Mouse (Mus musculus) gastrocnemius, postnatal 10 days (tissue): ENCODE data around the gene Ift81. TPM values are rescaled to one million over a fixed set of nuclear protein-coding genes. Genes with fewer than 3 reads are reported as not detected.

ENCODE experiments used
- DNase-seq: peaks from one replicate; pipeline ENCODE4 v3.0.0; 2021; ENCODE audit warnings: mixed read lengths
- total RNA-seq, 2 experiments: library from RNA; stranded (reverse); gene quantifications; 2 replicates each; pipeline ENCODE4 v1.2.3; 2021

Gene Ift81
- total RNA-seq, 2 experiments from 2014 or later = 7.0 to 7.9 TPM

- DNase-seq = no peak
These were observed 66.5 kb downstream of the Ift81 start for GRCm38 (mm10) chr5:122547810-122548209.

DNA sequence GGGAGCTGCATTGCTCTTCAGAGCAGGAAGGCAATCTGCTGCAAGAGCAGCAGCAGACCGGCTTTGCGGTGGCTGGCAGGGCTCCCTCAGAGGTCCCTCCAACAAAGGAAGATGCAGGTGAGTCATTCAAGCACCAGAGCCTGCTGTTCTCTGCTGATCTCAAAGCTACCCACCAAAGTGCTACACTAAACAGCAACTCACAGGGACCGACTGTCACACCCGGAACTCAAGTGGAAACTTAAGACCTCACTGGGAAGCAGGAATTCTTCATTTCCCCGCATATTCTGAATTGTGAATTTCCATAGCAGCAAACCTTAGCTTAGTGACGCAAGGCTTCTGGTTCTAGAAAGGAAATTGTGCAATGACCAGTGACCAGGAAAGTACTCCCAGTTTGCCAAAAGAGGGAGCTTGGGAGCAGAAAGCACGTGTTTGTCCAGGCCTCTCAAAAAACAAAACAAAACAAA, 67.0 kb downstream of the Ift81 start:
- DNase-seq = no peak

GRCm38 (mm10) chr5:122543392-122543791, 70.9 kb downstream of the Ift81 start:
- DNase-seq = no peak

DNA sequence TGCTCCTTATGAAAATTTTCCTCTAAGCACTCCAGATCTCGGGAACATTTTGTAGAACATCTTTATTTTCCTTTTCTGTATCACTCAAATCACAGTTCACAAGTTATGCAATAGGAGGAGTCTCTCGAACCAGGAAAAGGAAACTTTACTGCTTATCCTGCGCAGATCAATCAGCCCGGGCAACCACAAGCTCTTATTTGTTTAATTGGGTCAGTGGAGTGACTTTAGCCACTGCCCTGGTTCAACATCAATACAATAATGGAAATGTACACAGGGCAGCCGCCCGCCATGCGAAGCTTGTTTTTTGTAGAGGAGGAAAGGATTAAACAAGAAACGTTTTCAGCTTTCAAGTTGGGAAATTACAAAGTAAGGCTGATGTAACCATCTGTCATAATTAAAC, 72.4 kb downstream of the Ift81 start:
- DNase-seq = no peak

- no peak for DNase-seq
These were observed 76.2 kb downstream of the Ift81 start for GRCm38 (mm10) chr5:122538077-122538476.

- no peak for DNase-seq
These were observed 76.7 kb downstream of the Ift81 start for GRCm38 (mm10) chr5:122537654-122538053.

- no peak for DNase-seq
These were observed 80.4 kb downstream of the Ift81 start for GRCm38 (mm10) chr5:122533884-122534283.

GRCm38 (mm10) chr5:122529913-122530604, 84.3 kb downstream of the Ift81 start:
- DNase-seq = no peak

DNA sequence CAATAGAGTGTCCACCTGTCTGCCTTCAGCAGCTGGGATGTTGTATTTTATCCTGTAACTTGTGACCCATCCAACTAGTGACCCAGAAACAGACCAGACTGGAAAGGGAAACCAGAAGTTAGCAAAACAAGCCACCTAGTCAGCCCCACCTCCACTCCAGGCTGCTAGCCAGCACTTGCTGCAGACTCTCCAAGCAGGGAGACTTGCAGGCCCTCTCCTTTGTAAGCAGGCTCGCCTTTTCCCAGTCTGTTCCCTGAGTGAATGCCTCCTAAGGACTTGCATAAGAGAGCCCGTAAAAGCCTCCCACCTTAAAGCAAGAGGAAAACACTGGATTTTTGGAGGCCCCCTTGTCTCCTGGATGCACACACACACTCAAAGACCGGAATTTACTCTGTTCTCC, 85.0 kb downstream of the Ift81 start:
- DNase-seq = peak; percentile 58

DNA sequence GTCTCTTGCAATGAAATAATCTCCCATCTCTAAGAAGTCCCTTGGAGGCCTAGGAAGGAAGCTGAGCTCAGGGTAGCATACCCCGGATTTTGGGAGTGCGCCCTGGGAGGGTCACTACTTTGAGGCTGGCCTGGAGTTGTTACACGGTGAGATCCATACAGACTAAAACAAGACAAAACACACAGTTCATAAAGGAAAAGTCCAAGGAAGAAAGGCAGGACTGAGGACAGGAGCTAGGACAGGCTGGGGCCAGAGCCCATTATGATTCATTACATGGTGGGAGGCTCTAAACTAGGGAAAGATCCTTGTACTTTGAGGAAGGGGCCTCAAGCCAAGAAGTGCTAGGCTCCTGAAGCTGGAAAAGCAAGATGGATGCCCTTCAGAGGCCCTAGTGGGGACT, 85.7 kb downstream of the Ift81 start:
- DNase-seq = no peak

GRCm38 (mm10) chr5:122527761-122528160, 86.6 kb downstream of the Ift81 start:
- no peak for DNase-seq

DNA sequence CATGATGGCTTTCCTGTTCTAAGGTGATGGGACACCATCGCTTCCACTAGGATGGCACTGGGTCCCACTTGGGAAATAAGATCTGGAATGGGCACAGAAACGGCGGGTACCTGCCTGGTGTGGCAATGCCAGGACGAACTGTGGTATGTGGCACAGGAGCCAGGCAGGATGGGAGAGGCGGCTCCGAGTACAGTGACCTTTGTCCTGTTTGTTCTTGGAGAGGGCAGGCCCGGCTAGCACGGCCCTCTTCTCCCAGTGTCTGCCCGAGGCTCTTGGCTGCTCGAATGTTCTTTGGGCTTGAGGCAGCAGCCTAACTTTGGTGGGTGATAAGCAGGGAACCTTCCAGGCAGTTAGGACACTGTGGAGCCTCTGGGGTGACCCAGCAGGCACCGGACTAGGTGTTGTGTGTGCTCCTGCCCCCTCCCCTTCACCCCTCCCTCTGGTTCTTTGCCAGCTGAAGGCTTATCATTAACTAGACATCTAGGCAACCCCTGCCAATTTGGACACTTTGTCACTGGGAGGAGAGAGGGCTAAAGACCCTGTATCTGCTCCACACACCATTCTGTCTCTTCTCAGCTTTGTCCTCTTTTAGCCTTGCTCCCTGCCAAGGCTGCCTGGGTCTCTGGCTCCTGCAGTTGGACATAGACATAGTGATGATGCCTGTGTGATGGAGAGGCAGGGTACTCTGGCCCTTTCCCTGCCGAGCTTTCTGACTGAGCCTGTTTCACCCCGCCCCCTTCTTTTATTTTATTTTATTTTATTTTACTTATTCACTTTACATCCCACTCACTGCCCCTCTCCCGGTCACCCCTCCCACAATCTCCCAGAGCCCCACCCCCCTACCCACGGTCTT, 87.2 kb downstream of the Ift81 start:
- no peak for DNase-seq

GRCm38 (mm10) chr5:122526405-122526804, 87.9 kb downstream of the Ift81 start:
- DNase-seq = no peak

DNA sequence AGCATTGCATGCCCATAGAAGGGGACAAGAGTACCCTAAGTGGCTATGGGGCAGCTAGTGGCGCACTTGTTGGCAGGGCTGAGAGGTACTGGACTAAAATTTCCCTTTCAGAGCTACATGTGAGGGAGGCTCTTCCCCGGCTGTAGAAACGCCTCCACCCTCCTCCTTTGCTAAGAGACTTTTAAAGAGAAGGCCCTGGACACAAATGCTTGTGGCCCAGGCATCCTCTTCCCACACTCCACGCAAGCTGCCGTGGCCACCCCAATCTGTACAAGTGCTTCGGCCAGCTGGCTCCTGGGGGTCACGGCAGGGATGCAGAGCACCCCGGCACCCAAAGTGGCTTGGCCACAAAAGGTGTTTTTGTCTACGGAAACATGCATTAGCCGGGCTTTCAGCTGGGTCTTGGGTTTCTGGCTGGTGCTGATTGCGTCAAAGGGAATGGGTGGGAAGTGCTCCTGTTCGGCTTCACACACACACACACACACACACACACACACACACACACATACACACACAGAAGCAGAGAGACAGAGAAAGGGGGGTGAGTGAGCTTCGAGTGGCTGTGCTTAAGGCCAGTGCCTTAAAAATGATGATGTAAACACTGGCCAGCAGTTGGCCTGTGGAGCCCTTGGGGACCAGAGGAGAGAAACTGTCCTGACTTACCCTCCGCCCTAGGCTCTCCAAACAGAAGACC, 88.9 kb downstream of the Ift81 start:
- no peak for DNase-seq

DNA sequence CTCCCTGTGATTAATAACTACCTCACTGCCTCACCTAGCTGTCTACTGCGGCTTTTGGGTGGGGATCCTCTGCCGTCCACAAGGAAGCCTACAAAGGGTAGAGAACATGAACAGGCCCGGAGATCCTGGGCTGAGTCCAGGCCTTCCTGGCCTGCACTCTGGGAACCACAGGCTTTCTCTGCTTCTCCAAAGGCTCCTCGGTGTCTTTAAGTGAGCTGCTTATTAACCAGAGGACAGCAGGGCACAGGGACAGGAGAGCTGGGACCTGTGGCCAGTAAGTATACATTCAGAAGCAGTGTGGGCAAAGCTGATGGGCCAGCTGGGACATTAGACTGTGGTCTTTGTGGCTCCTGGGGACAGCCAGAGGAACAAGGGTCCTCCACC, 89.5 kb downstream of the Ift81 start:
- no peak for DNase-seq

DNA sequence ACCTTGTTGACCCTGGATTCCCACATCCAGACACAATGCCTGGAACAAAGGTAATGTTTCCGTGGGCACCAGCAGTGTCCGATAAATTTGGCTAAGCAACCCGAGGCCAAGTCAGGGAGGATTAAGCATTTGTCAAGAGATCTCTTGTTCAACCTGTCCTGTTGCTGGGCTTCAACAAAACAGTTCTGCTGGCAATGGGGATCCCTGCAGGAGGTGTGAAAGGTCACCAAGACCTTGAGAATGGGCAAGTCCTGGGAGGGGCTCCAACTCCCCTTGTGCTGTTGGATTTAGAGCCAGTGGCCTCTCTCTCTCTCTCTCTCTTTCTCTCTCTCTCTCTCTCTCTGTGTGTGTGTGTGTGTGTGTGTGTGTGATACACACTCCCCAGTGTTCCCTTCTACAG, 90.1 kb downstream of the Ift81 start:
- DNase-seq = no peak

DNA sequence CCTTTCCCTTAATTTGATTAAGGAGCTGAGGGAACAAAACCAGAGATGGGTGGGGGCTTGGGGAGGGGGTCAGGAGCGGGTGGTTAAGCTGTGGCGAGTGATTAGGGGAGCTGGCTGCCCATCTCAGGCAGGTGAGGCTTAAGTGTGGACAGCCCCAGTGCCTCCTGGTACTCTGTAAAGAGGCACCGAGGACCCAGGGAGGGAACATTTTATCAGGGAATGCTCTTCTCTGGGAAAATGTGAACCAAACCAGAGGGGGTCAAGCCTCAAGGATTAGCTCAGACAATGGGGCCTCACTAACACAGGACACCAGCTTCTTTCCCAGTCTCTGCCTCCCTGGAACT, 93.2 kb downstream of the Ift81 start:
- DNase-seq = no peak

- DNase-seq = no peak
These were observed 93.8 kb downstream of the Ift81 start for GRCm38 (mm10) chr5:122520254-122521129.

- DNase-seq = no peak
These were observed 95.2 kb downstream of the Ift81 start for GRCm38 (mm10) chr5:122519043-122519660.

DNA sequence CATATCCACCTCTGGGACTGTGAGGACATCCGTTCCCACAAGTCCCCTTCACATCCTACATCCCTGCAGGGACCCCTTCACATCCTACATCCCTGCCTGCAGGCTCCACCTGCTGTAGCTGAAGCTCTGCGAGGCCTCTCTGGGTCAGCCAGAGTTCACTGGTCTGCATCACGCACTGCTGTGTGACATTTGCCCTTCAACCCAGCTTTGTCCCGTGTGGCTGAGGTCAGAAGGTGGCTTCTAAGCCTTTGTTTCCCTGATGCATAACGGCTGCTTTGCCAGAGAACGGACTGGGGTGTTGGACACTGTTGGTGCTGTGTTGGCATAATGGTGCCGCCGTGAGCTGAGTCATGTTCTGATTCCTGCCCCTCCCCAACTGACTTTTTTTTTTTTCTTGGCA, 96.1 kb downstream of the Ift81 start:
- DNase-seq = no peak

DNA sequence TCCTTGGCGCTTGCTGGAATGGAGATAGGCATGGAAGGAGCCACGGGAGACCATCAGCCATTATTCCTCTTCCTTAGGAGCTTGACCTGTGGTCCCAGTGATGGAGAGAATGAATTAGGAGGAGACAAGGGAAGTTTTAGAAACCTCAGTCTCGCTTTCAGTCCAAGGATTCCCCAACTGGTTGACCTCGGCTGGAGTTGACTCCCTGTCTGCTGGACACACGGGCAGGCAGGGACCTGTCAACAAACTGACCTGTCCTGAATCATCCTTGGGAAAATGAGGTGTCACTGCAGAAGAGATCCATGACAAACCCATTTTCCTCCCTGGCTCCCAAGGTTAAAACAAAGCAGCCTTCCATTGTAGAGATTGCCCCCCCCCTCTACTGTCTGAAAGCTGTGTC, 97.4 kb downstream of the Ift81 start:
- DNase-seq = no peak
